Mouse (Mus musculus): ENCODE results near the gene Gphn.

The Gphn gene

DNA sequence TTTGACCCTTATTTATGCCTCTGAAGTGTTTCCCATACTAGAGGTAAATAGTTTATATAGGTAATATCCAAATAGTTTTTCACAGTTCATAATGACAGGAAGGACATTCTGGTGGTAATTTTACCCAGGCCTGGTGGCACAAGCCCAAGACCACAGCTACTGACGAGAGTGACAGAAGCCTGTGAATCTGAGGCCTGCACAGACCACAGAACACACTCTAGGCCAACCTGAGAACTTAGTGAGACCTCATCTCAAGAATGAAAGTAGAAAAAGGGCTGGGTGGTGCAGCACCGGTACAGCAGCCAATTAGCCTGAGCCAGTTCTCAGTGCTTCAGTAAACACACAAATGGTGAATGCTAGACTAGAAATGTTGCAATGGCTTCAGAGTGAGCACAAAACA lies 491.6 kb downstream of the Gphn start:
- DNase-seq (ENCODE audit: low spot score in 2 of 2), result peak; percentile 9 to 33

DNA sequence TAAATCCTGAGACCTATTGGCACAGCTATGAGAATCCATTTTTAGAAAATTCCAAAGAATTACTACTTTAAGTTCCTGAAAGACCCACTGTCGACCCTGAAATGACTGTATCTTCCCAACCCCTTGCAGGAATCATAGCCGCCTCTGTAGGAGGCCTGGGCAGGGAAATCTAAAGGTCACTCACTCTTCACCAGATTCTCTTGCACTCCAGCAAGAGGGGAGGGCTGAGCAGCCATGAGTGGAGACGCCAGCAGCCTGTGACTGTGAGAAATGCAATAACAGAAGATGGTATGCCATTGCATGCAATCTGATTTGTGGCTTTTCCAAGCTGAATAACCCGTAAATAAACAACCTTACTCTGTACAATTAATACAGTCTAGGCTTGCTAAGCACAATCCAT lies 501.5 kb downstream of the Gphn start:
- DNase-seq (ENCODE audit: low spot score in 2 of 2), result no peak
